19 mouse cellular contexts compared by ENCODE assay signal in the genomic region with DNA sequence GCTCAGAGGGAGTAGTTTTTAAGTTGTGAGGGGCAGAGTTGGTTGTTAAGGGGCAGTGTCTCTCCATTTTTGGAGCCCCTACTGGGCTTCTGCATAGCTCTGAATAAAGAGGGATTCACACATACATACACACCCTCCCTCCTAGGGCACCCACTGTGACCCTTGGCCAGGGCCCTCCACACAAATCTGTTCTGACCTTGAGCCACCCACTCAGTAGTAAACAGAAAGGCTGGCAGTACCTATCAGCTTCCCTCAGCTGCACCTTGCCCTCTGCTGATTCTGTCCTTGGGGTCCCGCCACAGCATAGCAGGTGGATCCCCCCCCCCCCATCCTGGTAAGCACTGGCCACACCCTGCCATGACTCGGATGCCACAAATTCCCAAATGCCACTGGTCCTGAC.
DNase-seq lines count a peak whose midpoint lies in the region; ATAC-seq and TF ChIP-seq lines count a peak whose summit lies in the region.
"Had no signal": no experiment of that assay in that cellular context is flagged by ENCODE, and none has a peak within 500 bp of the region (broad histone marks: within the 10 kb centered on the region; RNA-seq: fewer than 3 reads in every experiment).

No protein-coding gene starts in this region.

- no peaks in the 10 kb centered on the region; the same call in none of the 2 replicates for H3K27me3 ChIP-seq in hindbrain, embryonic 11.5 days (ENCODE audit: control insufficient read depth, insufficient read depth, low read length)
- H3K27me3 ChIP-seq in hindbrain, postnatal 0 days (ENCODE audit: insufficient read depth, low read length): no peaks in the 10 kb centered on the region
- H3K27me3 ChIP-seq in midbrain, embryonic 14.5 days (ENCODE audit: control insufficient read depth, insufficient read depth, low read length): no peaks in the 10 kb centered on the region
- H3K27me3 ChIP-seq in midbrain, embryonic 15.5 days (replicated peaks): no peaks in the 10 kb centered on the region
- H3K27me3 ChIP-seq in liver, embryonic 11.5 days (replicated peaks; ENCODE audit: control insufficient read depth, insufficient read depth, low read length): peaks cover 27% of the 10 kb centered on the region
- H3K27me3 ChIP-seq in stomach, postnatal 0 days (ENCODE audit: control insufficient read depth, insufficient read depth, low read length): no peaks in the 10 kb centered on the region
- peaks cover 5% of the 10 kb centered on the region; the same call in 1 of the 2 replicates for H3K27me3 ChIP-seq in forebrain, embryonic 13.5 days

- no peak overlapping the region for H3K4me2 ChIP-seq in hindbrain, embryonic 11.5 days (replicated peaks; ENCODE audit: low read depth, low read length)
- H3K4me2 ChIP-seq in hindbrain, postnatal 0 days (ENCODE audit: low read depth, low read length): no peak overlapping the region
- H3K4me2 ChIP-seq in midbrain, embryonic 14.5 days (ENCODE audit: low read length): no peak overlapping the region
- no peak overlapping the region for H3K4me2 ChIP-seq in midbrain, embryonic 15.5 days
- H3K4me2 ChIP-seq in liver, embryonic 11.5 days: no peak overlapping the region
- H3K4me2 ChIP-seq in stomach, postnatal 0 days (replicated peaks; ENCODE audit: low read depth): no peak overlapping the region
- H3K4me2 ChIP-seq in forebrain, embryonic 13.5 days: no peak overlapping the region
- H3K4me2 ChIP-seq: heart, embryonic 13.5 days; limb, embryonic 13.5 days had no signal

- H3K9ac ChIP-seq in hindbrain, embryonic 11.5 days (ENCODE audit: low read depth, low read length): no peak overlapping the region
- no peak overlapping the region for H3K9ac ChIP-seq in hindbrain, postnatal 0 days (replicated peaks; ENCODE audit: low read length)
- no peak overlapping the region for H3K9ac ChIP-seq in midbrain, embryonic 14.5 days (replicated peaks; ENCODE audit: low read length)
- no peak overlapping the region for H3K9ac ChIP-seq in midbrain, embryonic 15.5 days
- H3K9ac ChIP-seq in liver, embryonic 11.5 days (ENCODE audit: low read depth, low read length): no peak overlapping the region
- H3K9ac ChIP-seq in stomach, postnatal 0 days (ENCODE audit: low read length): no peak overlapping the region
- H3K9ac ChIP-seq in forebrain, embryonic 13.5 days: no peak overlapping the region
- H3K9ac ChIP-seq: forebrain, postnatal 0 days; heart, embryonic 13.5 days; limb, embryonic 13.5 days had no signal

- H3K27ac ChIP-seq in hindbrain, embryonic 11.5 days (ENCODE audit: low read depth, low read length): peak overlapping the region; percentile 77
- no peak overlapping the region for H3K27ac ChIP-seq in hindbrain, postnatal 0 days
- 0 out of 2 replicates have a peak overlapping the region, but pooled peaks have one; percentile 91 for H3K27ac ChIP-seq in midbrain, embryonic 14.5 days (replicated peaks; ENCODE audit: low read depth, low read length)
- no peak overlapping the region for H3K27ac ChIP-seq in midbrain, embryonic 15.5 days
- peak overlapping the region; percentile 32; the same call in 1 of the 2 replicates for H3K27ac ChIP-seq in liver, embryonic 11.5 days (ENCODE audit: low read depth, low read length)
- H3K27ac ChIP-seq in stomach, postnatal 0 days (replicated peaks): no peak overlapping the region
- H3K27ac ChIP-seq in forebrain, embryonic 13.5 days: no peak overlapping the region
- H3K27ac ChIP-seq: kidney, postnatal 0 days had no signal

- H3K4me1 ChIP-seq in hindbrain, embryonic 11.5 days (replicated peaks; ENCODE audit: control insufficient read depth, insufficient read depth, low read length): peaks cover 6% of the 10 kb centered on the region
- peaks cover 15% of the 10 kb centered on the region; the same call in 1 of the 2 replicates for H3K4me1 ChIP-seq in hindbrain, postnatal 0 days (ENCODE audit: insufficient read depth, low read length)
- H3K4me1 ChIP-seq in midbrain, embryonic 14.5 days (ENCODE audit: control insufficient read depth, insufficient read depth, low read length): peaks cover 33% of the 10 kb centered on the region
- peaks cover 34% of the 10 kb centered on the region for H3K4me1 ChIP-seq in midbrain, embryonic 15.5 days
- H3K4me1 ChIP-seq in liver, embryonic 11.5 days (replicated peaks; ENCODE audit: control insufficient read depth, insufficient read depth, low read length): peaks cover 22% of the 10 kb centered on the region
- 0 out of 2 replicates have a peak, but pooled peaks cover 3% of the 10 kb centered on the region for H3K4me1 ChIP-seq in stomach, postnatal 0 days (replicated peaks; ENCODE audit: control insufficient read depth, insufficient read depth)
- peaks cover 41% of the 10 kb centered on the region for H3K4me1 ChIP-seq in forebrain, embryonic 13.5 days

- no peak for TF ChIP-seq CTCF in hindbrain, postnatal 0 days (IDR thresholded peaks at IDR 0.05; ENCODE audit: low read depth)
- TF ChIP-seq CTCF in stomach, postnatal 0 days (IDR thresholded peaks at IDR 0.05; ENCODE audit: low read depth): no peak

- H3K9me3 ChIP-seq in hindbrain, embryonic 11.5 days (ENCODE audit: control insufficient read depth, low read length): no peaks in the 10 kb centered on the region
- no peaks in the 10 kb centered on the region for H3K9me3 ChIP-seq in hindbrain, postnatal 0 days (ENCODE audit: low read length)
- H3K9me3 ChIP-seq in midbrain, embryonic 14.5 days (ENCODE audit: control insufficient read depth, low read length): no peaks in the 10 kb centered on the region
- no peaks in the 10 kb centered on the region for H3K9me3 ChIP-seq in midbrain, embryonic 15.5 days
- no peaks in the 10 kb centered on the region for H3K9me3 ChIP-seq in liver, embryonic 11.5 days (ENCODE audit: control insufficient read depth, low read length)
- H3K9me3 ChIP-seq in stomach, postnatal 0 days (ENCODE audit: control insufficient read depth, low read length): no peaks in the 10 kb centered on the region
- H3K9me3 ChIP-seq in forebrain, embryonic 13.5 days (replicated peaks): no peaks in the 10 kb centered on the region
- H3K9me3 ChIP-seq: G1E; heart, embryonic 13.5 days; limb, embryonic 13.5 days had no signal

- DNase-seq in hindbrain, embryonic 11.5 days (ENCODE audit: low spot score): no peak
- no peak for DNase-seq in hindbrain, postnatal 0 days (ENCODE audit: low spot score)
- no peak for DNase-seq in midbrain, embryonic 14.5 days
- DNase-seq in liver, embryonic 11.5 days (ENCODE audit: low spot score): no peak
- no peak for DNase-seq in stomach, postnatal 0 days (ENCODE audit: low spot score)
- DNase-seq: cerebellum, adult 11 months; cerebellum, postnatal 10 days; forebrain, postnatal 0 days; spleen, adult 18-20 months; thymus, adult 18-20 months had no signal

- no peaks in the 10 kb centered on the region for H3K36me3 ChIP-seq in hindbrain, embryonic 11.5 days (ENCODE audit: control insufficient read depth, insufficient read depth, low read length)
- no peaks in the 10 kb centered on the region for H3K36me3 ChIP-seq in hindbrain, postnatal 0 days (ENCODE audit: insufficient read depth, low read length)
- no peaks in the 10 kb centered on the region for H3K36me3 ChIP-seq in midbrain, embryonic 14.5 days (ENCODE audit: control insufficient read depth, insufficient read depth, low read length)
- H3K36me3 ChIP-seq in midbrain, embryonic 15.5 days (replicated peaks): no peaks in the 10 kb centered on the region
- H3K36me3 ChIP-seq in liver, embryonic 11.5 days (ENCODE audit: control insufficient read depth, insufficient read depth, low read length): no peaks in the 10 kb centered on the region
- no peaks in the 10 kb centered on the region for H3K36me3 ChIP-seq in stomach, postnatal 0 days (ENCODE audit: control insufficient read depth, insufficient read depth, low read length)
- H3K36me3 ChIP-seq in forebrain, embryonic 13.5 days (ENCODE audit: poor library complexity, severe bottlenecking): no peaks in the 10 kb centered on the region
- H3K36me3 ChIP-seq: G1E; heart, embryonic 13.5 days; limb, embryonic 13.5 days had no signal

- TF ChIP-seq EP300 in stomach, postnatal 0 days (optimal IDR thresholded peaks at IDR 0.05): no peak

- no peak for ATAC-seq in hindbrain, embryonic 11.5 days (ENCODE audit: low FRiP score)
- ATAC-seq in hindbrain, postnatal 0 days: no peak
- ATAC-seq in midbrain, embryonic 14.5 days (ENCODE audit: low FRiP score, low TSS enrichment): no peak
- ATAC-seq in midbrain, embryonic 15.5 days (replicated peaks): no peak
- no peak for ATAC-seq in liver, embryonic 11.5 days (replicated peaks; ENCODE audit: low FRiP score)
- ATAC-seq in stomach, postnatal 0 days (ENCODE audit: low FRiP score, low TSS enrichment): 0 out of 2 replicates have a peak, but pooled peaks have one; percentile 11
- no peak for ATAC-seq in cerebellum, adult (ENCODE audit: insufficient number of reproducible peaks, low FRiP score, low TSS enrichment)
- no peak for ATAC-seq in forebrain, embryonic 13.5 days
- ATAC-seq: activated CD4-positive, CD25-positive, alpha-beta regulatory T cell, adult 4 months; forebrain, postnatal 0 days; intestine, postnatal 0 days had no signal

- H3K4me3 ChIP-seq in hindbrain, embryonic 11.5 days (ENCODE audit: low read depth, low read length): no peak overlapping the region
- H3K4me3 ChIP-seq in hindbrain, postnatal 0 days (ENCODE audit: low read length): no peak overlapping the region
- H3K4me3 ChIP-seq in midbrain, embryonic 14.5 days (replicated peaks; ENCODE audit: low read depth, low read length): no peak overlapping the region
- H3K4me3 ChIP-seq in midbrain, embryonic 15.5 days: no peak overlapping the region
- H3K4me3 ChIP-seq in liver, embryonic 11.5 days (ENCODE audit: low read depth, low read length): no peak overlapping the region
- no peak overlapping the region for H3K4me3 ChIP-seq in stomach, postnatal 0 days (ENCODE audit: low read depth, low read length)
- no peak overlapping the region for H3K4me3 ChIP-seq in forebrain, embryonic 13.5 days
- H3K4me3 ChIP-seq: heart, embryonic 13.5 days; limb, embryonic 13.5 days had no signal

- WGBS in hindbrain, embryonic 11.5 days: 86% methylated on average over 2 of the region's 2 CpGs
- 72% methylated on average over 2 of the region's 2 CpGs for WGBS in hindbrain, postnatal 0 days
- 72% methylated on average over 2 of the region's 2 CpGs for WGBS in midbrain, embryonic 14.5 days
- 89% methylated on average over 2 of the region's 2 CpGs for WGBS in midbrain, embryonic 15.5 days
- 44% methylated on average over 2 of the region's 2 CpGs for WGBS in liver, embryonic 11.5 days
- WGBS in stomach, postnatal 0 days: 67% methylated on average over 2 of the region's 2 CpGs
- WGBS in forebrain, embryonic 13.5 days: 72% methylated on average over 2 of the region's 2 CpGs

Comparison
In these comparisons a context has a peak if more than half of its experiments do, and no peak if none do; other contexts are left out.
1. H3K27ac ChIP-seq: peak in hindbrain, embryonic 11.5 days (single experiment), midbrain, embryonic 14.5 days (single experiment) and liver, embryonic 11.5 days (single experiment); none in hindbrain, postnatal 0 days (single experiment), midbrain, embryonic 15.5 days (single experiment), stomach, postnatal 0 days (single experiment) and forebrain, embryonic 13.5 days (single experiment).